ENCODE assay signal across 23 mouse cellular contexts in genomic region chr6:54410451-54410850, GRCm38 (mm10). TPM values are rescaled to one million over a fixed set of nuclear protein-coding genes. Genes with fewer than 3 reads are reported as not detected.
"Had no signal": no experiment of that assay in that cellular context is flagged by ENCODE, and none has a peak within 500 bp of the region (broad histone marks: within the 10 kb centered on the region; RNA-seq: fewer than 3 reads in every experiment).

No protein-coding gene starts in this region.

- H3K4me1 ChIP-seq: hindbrain, embryonic 12.5 days; intestine, embryonic 15.5 days; kidney, embryonic 15.5 days; limb, embryonic 12.5 days; liver, embryonic 13.5 days had no signal

- H3K4me3 ChIP-seq: heart, embryonic 10.5 days; heart, embryonic 12.5 days; hindbrain, embryonic 10.5 days; hindbrain, embryonic 12.5 days; intestine, embryonic 15.5 days; kidney, embryonic 15.5 days; limb, embryonic 10.5 days; limb, embryonic 12.5 days; liver, embryonic 13.5 days had no signal

- DNase-seq: gastrocnemius, postnatal 25 days; heart, adult 18-20 months; heart, postnatal 10 days; heart, postnatal 4 days; kidney, adult 2 months; kidney, adult 9 months; kidney, postnatal 14 days; kidney, postnatal 36 days; layer of hippocampus, adult 9-11 months; layer of hippocampus, postnatal 36 days; liver; liver, embryonic 13.5 days had no signal

- H3K27me3 ChIP-seq: heart, embryonic 12.5 days; hindbrain, embryonic 12.5 days; intestine, embryonic 15.5 days; kidney, embryonic 15.5 days; limb, embryonic 12.5 days; liver, embryonic 13.5 days had no signal

- H3K27ac ChIP-seq: heart, embryonic 10.5 days; hindbrain, embryonic 10.5 days; hindbrain, embryonic 12.5 days; hindbrain, embryonic 14.5 days; intestine, embryonic 15.5 days; kidney, embryonic 15.5 days; kidney, postnatal 0 days; limb, embryonic 10.5 days; limb, embryonic 12.5 days; liver, embryonic 13.5 days had no signal

- H3K36me3 ChIP-seq: heart, embryonic 10.5 days; heart, embryonic 12.5 days; hindbrain, embryonic 10.5 days; hindbrain, embryonic 12.5 days; intestine, embryonic 15.5 days; kidney, embryonic 15.5 days; limb, embryonic 10.5 days; limb, embryonic 12.5 days; liver, embryonic 13.5 days had no signal

RNA-seq across cellular contexts. Expression of gene Wipf3, which starts 19.0 kb away (rescaled TPM):
- total RNA-seq: granulocyte monocyte progenitor cell, adult 5-6 weeks had no signal
